Mouse (Mus musculus) neural tube, embryonic 11.5 days (tissue): ENCODE measurements at regions not wholly inside any gene's neighbourhood (a gene's known extent, or its start where the extent isn't known, plus 50 kb on each side); places are given as distances from the start of the nearest gene placed in this dataset.
"Not testable (repeated sequence)": the region's sequence is repeated elsewhere in the genome, so short reads cannot be mapped to it uniquely, and the experiment has no call there.

Experiments
- ATAC-seq: fragments of 200-750 bp; cut with Nextera tagmentation; 2 replicates; pipeline ENCODE4 v1.8.0; 2017; ENCODE audit warnings: moderate number of reproducible peaks, mild to moderate bottlenecking, moderate TSS enrichment, moderate library complexity; ENCODE audit not compliant: insufficient read depth, low FRiP score, low TSS enrichment
- DNase-seq: peaks from one replicate; pipeline ENCODE4 v3.0.0-alpha.2; 2015; ENCODE audit warnings: low spot score
- H3K27ac ChIP-seq: fragments of 300-500 bp; sonication (generic); 2 replicates; pipeline ENCODE4 v1.5.1; 2014; ENCODE audit warnings: low read depth, mild to moderate bottlenecking, low read length
- H3K27me3 ChIP-seq: fragments of 300-500 bp; sonication (generic); 2 replicates; pipeline ENCODE4 v1.6.1; 2014; ENCODE audit warnings: mild to moderate bottlenecking, low read length, mixed read lengths; ENCODE audit not compliant: control insufficient read depth, insufficient read depth
- H3K36me3 ChIP-seq: fragments of 300-500 bp; sonication (generic); 2 replicates; pipeline ENCODE4 v1.6.1; 2014; ENCODE audit warnings: mild to moderate bottlenecking, low read length, moderate library complexity, mixed read lengths; ENCODE audit not compliant: control insufficient read depth, insufficient read depth
- H3K4me1 ChIP-seq: fragments of 300-500 bp; sonication (generic); 2 replicates; pipeline ENCODE4 v1.6.1; 2014; ENCODE audit warnings: low read length, mixed read lengths; ENCODE audit not compliant: control insufficient read depth, insufficient read depth
- H3K4me2 ChIP-seq: fragments of 300-500 bp; sonication (generic); 2 replicates; pipeline ENCODE4 v1.6.1; 2014; ENCODE audit warnings: low read depth, mild to moderate bottlenecking, moderate library complexity
- H3K4me3 ChIP-seq: fragments of 300-500 bp; sonication (generic); 2 replicates; pipeline ENCODE4 v1.5.1; 2014; ENCODE audit warnings: low read depth, low read length
- H3K9ac ChIP-seq: fragments of 300-500 bp; sonication (generic); 2 replicates; pipeline ENCODE4 v1.6.1; 2014; ENCODE audit warnings: mild to moderate bottlenecking, low read length
- H3K9me3 ChIP-seq: fragments of 300-500 bp; sonication (generic); 2 replicates; pipeline ENCODE4 v1.6.1; 2016; ENCODE audit warnings: low read length; ENCODE audit not compliant: control insufficient read depth
- WGBS: fragments of 180-500 bp; shearing (Covaris S2); extraction: QIAGEN DNeasy Blood & Tissue Kit; methylation state at CpG from one replicate; pipeline ENCODE4 v1.1.7; 2014; 5-methylcytosine and 5-hydroxymethylcytosine counted together

DNA sequence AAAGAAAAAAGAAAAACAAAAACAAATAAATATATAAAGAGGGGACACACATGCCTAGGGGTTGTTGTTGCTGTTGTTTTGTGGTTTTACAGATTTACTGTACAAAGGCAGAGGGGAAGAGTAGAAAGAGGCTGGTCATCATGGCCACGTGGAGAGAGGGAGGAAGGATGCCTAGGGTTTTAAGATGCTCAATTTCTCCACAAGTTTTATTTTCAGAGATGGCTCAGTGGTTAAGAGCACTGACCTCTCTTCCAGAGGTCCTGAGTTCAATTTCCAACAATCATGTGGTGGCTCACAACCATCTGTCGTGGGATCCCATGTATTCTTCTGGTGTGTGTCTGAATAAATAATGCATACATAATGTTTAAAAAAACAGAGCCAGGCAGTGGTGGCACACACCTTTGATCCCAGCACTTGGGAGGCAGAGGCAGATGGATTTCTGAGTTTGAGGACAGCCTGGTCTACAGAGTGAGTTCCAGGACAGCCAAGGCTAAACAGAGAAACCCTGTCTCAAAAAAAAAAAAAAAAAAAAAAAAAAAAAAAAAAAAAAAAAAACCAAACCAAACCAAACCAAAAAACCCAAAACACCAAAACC lies 1364.6 kb downstream of the Zfp704 start:
- not testable (repeated sequence) for ATAC-seq, H3K4me1 ChIP-seq, H3K9ac ChIP-seq, H3K27ac ChIP-seq, H3K27me3 ChIP-seq, H3K4me2 ChIP-seq, H3K36me3 ChIP-seq, H3K4me3 ChIP-seq, H3K9me3 ChIP-seq
- WGBS: 72% methylated on average over 2 of the region's 2 CpGs
- DNase-seq: peak; percentile 60

DNA sequence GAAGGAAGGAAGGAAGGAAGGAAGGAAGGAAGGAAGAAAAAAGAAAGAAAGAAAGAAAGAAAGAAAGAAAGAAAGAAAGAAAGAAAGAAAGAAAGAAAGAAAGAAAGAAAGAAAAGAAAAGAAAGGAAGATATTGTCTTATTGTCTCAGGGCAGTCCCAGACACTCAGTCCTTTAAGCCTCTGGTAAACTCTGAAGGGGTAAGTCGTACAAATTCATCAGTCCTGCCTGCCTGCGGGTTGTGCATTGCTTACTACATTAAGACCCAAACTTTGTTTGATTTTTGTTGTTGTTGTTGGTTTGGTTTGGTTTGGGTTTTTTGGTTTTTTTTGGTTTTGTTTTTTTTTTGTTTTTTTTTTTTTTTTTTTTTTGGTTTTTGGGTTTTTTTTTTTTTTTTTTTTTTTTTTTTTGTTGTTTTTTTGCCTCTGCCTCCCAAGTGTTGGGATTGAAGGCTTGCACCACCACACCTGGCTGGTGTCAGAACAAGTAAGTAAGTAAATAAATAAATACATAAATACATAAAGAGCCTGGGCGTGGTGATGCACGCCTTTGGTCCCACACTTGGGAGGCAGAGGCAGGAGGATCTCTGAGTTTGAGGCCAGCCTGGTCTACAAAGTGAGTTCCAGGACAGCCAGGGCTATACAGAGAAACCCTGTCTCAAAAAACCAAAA lies 1365.2 kb downstream of the Zfp704 start:
- ATAC-seq, H3K9ac ChIP-seq, H3K9me3 ChIP-seq, H3K4me2 ChIP-seq, H3K27me3 ChIP-seq, H3K36me3 ChIP-seq, H3K4me3 ChIP-seq, H3K4me1 ChIP-seq, H3K27ac ChIP-seq: not testable (repeated sequence)
- DNase-seq: peak; percentile 28
- 92% methylated on average over 4 of the region's 4 CpGs for WGBS

DNA sequence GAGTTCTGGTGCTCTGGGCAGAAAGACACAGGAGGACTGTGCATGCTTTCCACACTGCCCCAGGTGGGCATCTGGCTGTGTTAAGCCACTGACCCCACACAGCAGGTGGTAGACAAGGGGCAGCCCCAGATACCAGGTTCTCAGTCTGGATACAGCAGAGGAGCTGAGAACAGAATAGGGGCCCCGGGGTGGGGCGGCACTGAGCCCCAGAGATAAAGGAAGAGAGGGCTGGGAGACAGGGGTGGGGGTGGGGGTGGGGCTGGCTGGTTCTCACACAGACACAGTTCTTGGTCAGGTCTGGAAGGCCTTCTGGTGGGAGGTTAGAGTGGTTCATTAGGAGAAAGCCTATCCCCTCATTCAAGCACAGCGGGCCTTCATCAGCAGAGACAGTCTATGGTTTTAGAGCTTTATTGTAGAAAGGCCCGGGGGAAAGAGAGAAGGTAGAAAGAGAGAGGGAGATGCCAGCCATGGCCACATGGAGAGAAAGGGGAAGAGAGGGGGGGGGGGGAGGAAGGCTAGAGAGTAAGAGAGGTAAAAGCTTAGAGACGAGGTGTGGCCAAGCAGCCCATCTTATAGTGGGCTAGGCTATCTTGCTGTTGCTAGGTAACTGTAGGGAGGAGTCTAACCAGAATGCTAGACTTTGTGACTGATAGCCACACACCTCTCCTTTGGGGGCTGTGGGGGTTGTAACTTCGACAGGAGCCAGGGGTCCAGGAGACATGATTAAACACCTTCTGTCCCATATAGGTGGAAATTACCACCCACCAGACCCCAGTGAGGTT lies 1403.1 kb downstream of the Zfp704 start:
- Histone ChIP-seq H3K4me1 (no peaks in the 10 kb centered on the region), H3K36me3 (no peaks in the 10 kb centered on the region), H3K9me3 (no peaks in the 10 kb centered on the region), H3K27ac (no peak overlapping the region), H3K4me2 (no peak overlapping the region), H3K27me3 (no peaks in the 10 kb centered on the region), H3K9ac (no peak overlapping the region), H3K4me3 (no peak overlapping the region)
- no peak for DNase-seq
- no peak for ATAC-seq
- 70% methylated on average over 6 of the region's 6 CpGs for WGBS

DNA sequence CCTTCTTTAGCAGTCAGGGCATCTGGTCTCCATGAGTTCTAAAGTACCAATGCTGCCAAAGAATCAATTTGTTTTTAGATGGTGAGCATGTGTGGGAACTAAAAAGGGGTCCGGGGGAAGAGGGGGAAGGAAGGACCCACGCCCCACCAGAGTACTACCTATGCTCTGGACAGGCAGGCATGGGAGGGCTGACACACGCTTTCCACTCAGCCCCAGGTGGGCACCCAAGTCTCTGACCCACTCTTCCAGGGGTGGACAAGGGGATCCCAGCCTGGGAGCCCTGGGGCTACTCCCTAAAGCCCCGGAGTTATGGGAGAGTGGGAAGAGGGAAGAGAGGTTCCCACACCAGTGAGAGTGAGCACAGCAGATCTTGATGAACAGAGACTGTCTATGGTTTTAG lies 1446.9 kb downstream of the Zfp704 start:
- Histone ChIP-seq H3K4me2 (no peak overlapping the region), H3K4me3 (no peak overlapping the region), H3K36me3 (no peaks in the 10 kb centered on the region), H3K27ac (no peak overlapping the region), H3K9me3 (no peaks in the 10 kb centered on the region), H3K27me3 (no peaks in the 10 kb centered on the region), H3K9ac (no peak overlapping the region), H3K4me1 (no peaks in the 10 kb centered on the region)
- 85% methylated on average over 4 of the region's 4 CpGs for WGBS
- no peak for ATAC-seq
- no peak for DNase-seq

DNA sequence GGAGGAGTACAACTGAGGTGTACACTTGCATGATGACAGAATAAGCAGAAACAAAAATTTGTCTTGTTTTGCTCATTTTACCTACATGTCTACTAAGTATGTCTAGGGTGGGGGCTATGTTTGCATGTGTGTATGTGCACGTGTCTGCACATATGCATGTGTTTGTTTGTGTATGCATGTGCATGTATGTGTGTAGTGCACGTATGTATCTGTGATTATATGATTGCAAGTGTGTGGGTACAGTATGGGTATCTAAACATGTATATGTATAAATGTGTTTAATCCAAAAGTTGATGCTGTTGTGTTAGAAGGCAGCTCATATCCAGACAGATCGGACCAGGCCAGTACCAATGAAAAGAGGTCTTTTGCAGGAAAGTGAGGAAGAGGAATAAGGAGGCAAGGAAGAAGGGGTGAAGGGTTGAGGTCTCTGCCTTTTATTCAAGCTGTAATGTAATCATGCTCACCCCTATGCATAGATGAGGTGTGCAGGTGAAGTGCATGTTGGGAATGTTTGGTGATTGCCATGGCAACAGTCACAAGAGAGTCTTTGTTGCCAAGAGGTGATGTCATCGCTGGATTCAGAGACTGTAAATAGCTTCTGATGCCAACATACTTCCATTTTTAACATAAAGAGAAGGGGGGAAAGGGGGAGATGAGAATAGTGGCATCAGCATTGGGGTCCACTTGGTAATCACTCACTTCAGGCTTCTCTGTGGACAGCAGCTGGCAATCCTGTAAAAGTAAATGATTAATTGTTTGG lies 1447.7 kb downstream of the Zfp704 start:
- DNase-seq (no peak), ATAC-seq (no peak)
- WGBS: 90% methylated on average over 4 of the region's 4 CpGs
- no peaks in the 10 kb centered on the region for H3K27me3 ChIP-seq
- H3K4me3 ChIP-seq: no peak overlapping the region
- no peak overlapping the region for H3K9ac ChIP-seq
- H3K4me1 ChIP-seq: no peaks in the 10 kb centered on the region
- H3K27ac ChIP-seq: no peak overlapping the region
- H3K9me3 ChIP-seq: no peaks in the 10 kb centered on the region
- H3K36me3 ChIP-seq: no peaks in the 10 kb centered on the region
- H3K4me2 ChIP-seq: no peak overlapping the region

DNA sequence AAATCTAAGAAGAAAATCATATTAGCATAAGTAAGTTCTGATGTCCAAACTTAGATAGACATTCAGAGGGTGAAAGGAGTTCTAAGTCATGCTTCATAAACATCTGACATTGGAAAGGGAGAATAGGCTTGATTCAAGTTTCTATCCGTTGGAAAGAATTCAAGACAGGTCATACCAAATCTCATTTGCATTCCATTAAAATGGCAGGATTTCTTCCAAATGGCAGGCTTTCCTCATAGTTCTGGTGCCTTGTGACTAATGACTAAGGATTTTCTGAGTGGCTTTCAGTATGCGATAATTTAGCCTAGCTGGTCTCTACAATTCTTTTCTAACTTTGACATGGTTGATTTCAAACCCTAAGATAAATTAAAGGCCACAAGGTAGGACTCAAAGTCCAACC lies 1466.9 kb downstream of the Zfp704 start:
- ATAC-seq (no peak), DNase-seq (no peak)
- no peaks in the 10 kb centered on the region; the same call in 1 of the 2 replicates for H3K9me3 ChIP-seq
- no peak overlapping the region for H3K27ac ChIP-seq
- no peak overlapping the region for H3K9ac ChIP-seq
- H3K27me3 ChIP-seq: no peaks in the 10 kb centered on the region
- 90% methylated on average over 2 of the region's 2 CpGs for WGBS
- H3K36me3 ChIP-seq: no peaks in the 10 kb centered on the region
- H3K4me3 ChIP-seq: no peak overlapping the region
- no peaks in the 10 kb centered on the region for H3K4me1 ChIP-seq
- H3K4me2 ChIP-seq: no peak overlapping the region

DNA sequence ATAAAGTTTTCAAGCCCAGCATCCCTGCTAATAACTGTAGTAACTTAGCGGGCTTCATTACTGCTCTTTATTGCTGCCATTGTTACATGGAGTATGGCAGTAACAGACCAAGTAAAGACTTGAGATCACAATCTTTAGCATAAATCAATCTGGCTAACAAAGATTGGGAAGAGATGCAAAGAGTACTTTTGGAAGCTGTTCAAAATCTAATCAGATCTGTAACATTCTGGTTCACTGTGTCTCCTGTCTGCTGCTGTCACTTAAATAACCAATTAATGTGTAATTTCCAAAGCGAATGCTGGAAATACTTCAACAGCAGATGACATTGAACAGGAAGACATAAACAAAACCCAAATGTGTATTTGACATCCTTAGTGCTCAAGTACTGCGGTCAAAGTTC lies 1467.7 kb downstream of the Zfp704 start:
- no peak overlapping the region for H3K4me2 ChIP-seq
- H3K4me3 ChIP-seq: no peak overlapping the region
- H3K36me3 ChIP-seq: no peaks in the 10 kb centered on the region
- no peaks in the 10 kb centered on the region; the same call in 1 of the 2 replicates for H3K9me3 ChIP-seq
- DNase-seq: no peak
- ATAC-seq: no peak
- no peaks in the 10 kb centered on the region for H3K27me3 ChIP-seq
- no peak overlapping the region for H3K27ac ChIP-seq
- no peak overlapping the region for H3K9ac ChIP-seq
- no peaks in the 10 kb centered on the region for H3K4me1 ChIP-seq
- 86% methylated on average over 3 of the region's 3 CpGs for WGBS

DNA sequence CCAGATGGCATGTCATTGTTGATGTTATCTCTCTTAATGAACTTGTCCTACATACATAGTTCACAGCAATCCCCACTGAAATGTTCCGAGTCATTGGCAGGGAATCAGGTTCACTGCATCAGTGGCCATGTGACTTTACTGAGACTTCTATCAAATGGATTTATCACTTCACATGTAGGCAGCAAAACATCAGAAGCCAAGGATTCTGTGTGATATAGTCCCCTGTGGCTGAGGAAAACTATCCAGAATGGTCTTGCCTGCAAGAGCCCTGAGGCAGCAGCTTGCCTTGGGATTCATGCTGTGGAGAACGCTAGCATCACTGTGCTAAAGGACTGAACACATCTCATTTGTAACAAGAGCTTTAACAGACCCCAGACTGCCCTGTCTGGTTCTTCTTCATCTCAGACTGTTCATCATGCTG lies 1468.2 kb downstream of the Zfp704 start:
- H3K4me2 ChIP-seq: no peak overlapping the region

More for the DNA sequence above, 1468.2 kb downstream of the Zfp704 start:
- no peak for DNase-seq
- Histone ChIP-seq H3K4me3 (no peak overlapping the region), H3K36me3 (no peaks in the 10 kb centered on the region), H3K4me1 (no peaks in the 10 kb centered on the region), H3K9ac (no peak overlapping the region), H3K27ac (no peak overlapping the region), H3K27me3 (no peaks in the 10 kb centered on the region), H3K9me3 (no peaks in the 10 kb centered on the region)
- no peak for ATAC-seq
- 70% methylated on average over 2 of the region's 2 CpGs for WGBS
